Comparison of ENCODE assay signal across 11 mouse cellular contexts in genomic region chr2:26460097-26460646, GRCm38 (mm10). TPM values are rescaled to one million over a fixed set of nuclear protein-coding genes. Genes with fewer than 3 reads are reported as not detected.
DNase-seq lines count a peak whose midpoint lies in the region; ATAC-seq lines count a peak whose summit lies in the region.
"Had no signal": no experiment of that assay in that cellular context is flagged by ENCODE, and none has a peak within 500 bp of the region (broad histone marks: within the 10 kb centered on the region; RNA-seq: fewer than 3 reads in every experiment).

No protein-coding gene starts in this region.

- no peaks in the 10 kb centered on the region for H3K27me3 ChIP-seq in forebrain, embryonic 14.5 days (replicated peaks; ENCODE audit: control insufficient read depth, insufficient read depth, low read length)
- no peaks in the 10 kb centered on the region for H3K27me3 ChIP-seq in midbrain, embryonic 15.5 days (replicated peaks)

- no peak overlapping the region for H3K4me2 ChIP-seq in forebrain, embryonic 14.5 days (ENCODE audit: low read length)
- no peak overlapping the region for H3K4me2 ChIP-seq in midbrain, embryonic 15.5 days

- H3K4me3 ChIP-seq in forebrain, embryonic 14.5 days (ENCODE audit: low read depth, low read length) = no peak overlapping the region
- H3K4me3 ChIP-seq in midbrain, embryonic 15.5 days = no peak overlapping the region

- H3K9me3 ChIP-seq in forebrain, embryonic 14.5 days (replicated peaks; ENCODE audit: control insufficient read depth, low read length) = no peaks in the 10 kb centered on the region
- H3K9me3 ChIP-seq in midbrain, embryonic 15.5 days = no peaks in the 10 kb centered on the region
- H3K9me3 ChIP-seq: G1E had no signal

- peak; percentile 19; the same call in 1 of the 2 replicates for ATAC-seq in forebrain, embryonic 14.5 days
- peak; percentile 48 for ATAC-seq in midbrain, embryonic 15.5 days (replicated peaks)

- H3K27ac ChIP-seq in forebrain, embryonic 14.5 days (ENCODE audit: low read depth, low read length) = peak overlapping the region; percentile 27; the same call in 1 of the 2 replicates
- H3K27ac ChIP-seq in midbrain, embryonic 15.5 days = peak overlapping the region; percentile 48; the same call in 1 of the 2 replicates

- peaks cover 75% of the 10 kb centered on the region for H3K36me3 ChIP-seq in forebrain, embryonic 14.5 days (ENCODE audit: control insufficient read depth, insufficient read depth, low read length)
- no peaks in the 10 kb centered on the region; the same call in 1 of the 2 replicates for H3K36me3 ChIP-seq in midbrain, embryonic 15.5 days (replicated peaks)

- peak; percentile 74 for DNase-seq in kidney, adult 11 months
- DNase-seq in kidney, postnatal 4 days = no peak
- no peak for DNase-seq in forebrain, embryonic 14.5 days (ENCODE audit: low spot score)
- DNase-seq in kidney, postnatal 14 days = peak; percentile 45
- no peak for DNase-seq in testis, postnatal 10 days (ENCODE audit: low spot score)
- DNase-seq in adrenal gland, postnatal 25 days = no peak
- DNase-seq in natural killer cell, adult 2 months (ENCODE audit: low spot score in 2 of 2) = no peak
- DNase-seq: adrenal gland, postnatal 36 days; layer of hippocampus, adult 9-11 months had no signal

- H3K4me1 ChIP-seq in forebrain, embryonic 14.5 days (ENCODE audit: control insufficient read depth, insufficient read depth, low read length) = no peaks in the 10 kb centered on the region
- H3K4me1 ChIP-seq in midbrain, embryonic 15.5 days = peaks cover 2% of the 10 kb centered on the region; the same call in 1 of the 2 replicates

- 93% methylated on average over 16 of the region's 16 CpGs for WGBS in forebrain, embryonic 14.5 days
- 90% methylated on average over 16 of the region's 16 CpGs for WGBS in midbrain, embryonic 15.5 days

- H3K9ac ChIP-seq in forebrain, embryonic 14.5 days (ENCODE audit: low read length) = no peak overlapping the region
- H3K9ac ChIP-seq in midbrain, embryonic 15.5 days = no peak overlapping the region

RNA-seq across cellular contexts. Expression of gene Sec16a, which starts 15.2 kb away (rescaled TPM):
- 23.4 and 24.6 TPM in 2 replicates for polyA plus RNA-seq in forebrain, embryonic 14.5 days (2014; fragmentation: Nextera tagmentation; extraction: Ambion mirVana)
- 21.3 and 21.5 TPM in 2 replicates for polyA plus RNA-seq in midbrain, embryonic 15.5 days (2015; fragmentation: Nextera tagmentation; extraction: Ambion mirVana)
- 62.7 and 63.4 TPM in 2 replicates for total RNA-seq in adrenal gland, postnatal 25 days (2021)

RNA-seq across cellular contexts. Expression of gene Inpp5e, which starts 51.2 kb away (rescaled TPM):
- 13.9 and 16.2 TPM in 2 replicates for polyA plus RNA-seq in forebrain, embryonic 14.5 days (2014; fragmentation: Nextera tagmentation; extraction: Ambion mirVana)
- polyA plus RNA-seq in midbrain, embryonic 15.5 days (2015; fragmentation: Nextera tagmentation; extraction: Ambion mirVana) = 27.7 and 28.6 TPM in 2 replicates
- 22.6 and 25.9 TPM in 2 replicates for total RNA-seq in adrenal gland, postnatal 25 days (2021)

RNA-seq across cellular contexts. Expression of gene Notch1, which starts 56.3 kb away (rescaled TPM):
- 30.3 and 32.3 TPM in 2 replicates for polyA plus RNA-seq in forebrain, embryonic 14.5 days (2014; fragmentation: Nextera tagmentation; extraction: Ambion mirVana)
- polyA plus RNA-seq in midbrain, embryonic 15.5 days (2015; fragmentation: Nextera tagmentation; extraction: Ambion mirVana) = 15.6 and 17.6 TPM in 2 replicates
- total RNA-seq in adrenal gland, postnatal 25 days (2021) = 17.7 and 24.8 TPM in 2 replicates

Comparison
In these comparisons a context has a peak if more than half of its experiments do, and no peak if none do; other contexts are left out.
1. DNase-seq: peak in kidney, adult 11 months (single experiment) and kidney, postnatal 14 days (single experiment); none in kidney, postnatal 4 days (0 of 2), forebrain, embryonic 14.5 days (single experiment), testis, postnatal 10 days (single experiment), adrenal gland, postnatal 25 days (single experiment) and natural killer cell, adult 2 months (0 of 2).